In genomic region chr11:97627556-97628302, GRCm38 (mm10) we compare ENCODE assay signal across 8 mouse cellular contexts. TPM values are rescaled to one million over a fixed set of nuclear protein-coding genes. Genes with fewer than 3 reads are reported as not detected.
DNase-seq lines count a peak whose midpoint lies in the region; ATAC-seq lines count a peak whose summit lies in the region.

No protein-coding gene starts in this region.

- H3K9ac ChIP-seq in heart, embryonic 11.5 days (ENCODE audit: low read depth, low read length): no peak overlapping the region
- H3K9ac ChIP-seq in hindbrain, embryonic 16.5 days (ENCODE audit: low read depth, low read length): no peak overlapping the region
- H3K9ac ChIP-seq in midbrain, embryonic 16.5 days (ENCODE audit: low read depth, low read length): no peak overlapping the region

- peak overlapping the region; percentile 69 for H3K4me3 ChIP-seq in heart, embryonic 11.5 days (ENCODE audit: low read depth, low read length)
- H3K4me3 ChIP-seq in embryonic facial prominence, embryonic 10.5 days: peak overlapping the region; percentile 86
- H3K4me3 ChIP-seq in hindbrain, embryonic 16.5 days (ENCODE audit: low read length): peak overlapping the region; percentile 60; the same call in 1 of the 2 replicates
- peak overlapping the region; percentile 74 for H3K4me3 ChIP-seq in midbrain, embryonic 16.5 days (ENCODE audit: low read depth, low read length)

- H3K9me3 ChIP-seq in heart, embryonic 11.5 days (replicated peaks; ENCODE audit: control insufficient read depth, low read length): no peaks in the 10 kb centered on the region
- H3K9me3 ChIP-seq in embryonic facial prominence, embryonic 10.5 days: no peaks in the 10 kb centered on the region
- H3K9me3 ChIP-seq in hindbrain, embryonic 16.5 days (ENCODE audit: control insufficient read depth, low read length): no peaks in the 10 kb centered on the region
- no peaks in the 10 kb centered on the region for H3K9me3 ChIP-seq in midbrain, embryonic 16.5 days (replicated peaks; ENCODE audit: control insufficient read depth, low read length, poor library complexity, severe bottlenecking)

- H3K36me3 ChIP-seq in heart, embryonic 11.5 days (ENCODE audit: control insufficient read depth, insufficient read depth, low read length): no peaks in the 10 kb centered on the region
- no peaks in the 10 kb centered on the region for H3K36me3 ChIP-seq in embryonic facial prominence, embryonic 10.5 days (replicated peaks)
- no peaks in the 10 kb centered on the region for H3K36me3 ChIP-seq in hindbrain, embryonic 16.5 days (ENCODE audit: control insufficient read depth, insufficient read depth, low read length)
- H3K36me3 ChIP-seq in midbrain, embryonic 16.5 days (ENCODE audit: control insufficient read depth, insufficient read depth, low read length): no peaks in the 10 kb centered on the region

- peaks cover 9% of the 10 kb centered on the region; the same call in 1 of the 2 replicates for H3K4me1 ChIP-seq in heart, embryonic 11.5 days (ENCODE audit: control insufficient read depth, insufficient read depth, low read length)
- H3K4me1 ChIP-seq in embryonic facial prominence, embryonic 10.5 days: peaks cover 58% of the 10 kb centered on the region
- peaks cover 24% of the 10 kb centered on the region for H3K4me1 ChIP-seq in hindbrain, embryonic 16.5 days (ENCODE audit: control insufficient read depth, insufficient read depth, low read depth, low read length)
- H3K4me1 ChIP-seq in midbrain, embryonic 16.5 days (ENCODE audit: control insufficient read depth, insufficient read depth, low read length): peaks cover 18% of the 10 kb centered on the region

- no peak for ATAC-seq in heart, embryonic 11.5 days (replicated peaks; ENCODE audit: insufficient number of reproducible peaks, low FRiP score, low TSS enrichment)
- ATAC-seq in hindbrain, embryonic 16.5 days: no peak
- ATAC-seq in midbrain, embryonic 16.5 days: no peak

- H3K27me3 ChIP-seq in heart, embryonic 11.5 days (ENCODE audit: control insufficient read depth, insufficient read depth, low read length): peaks cover 80% of the 10 kb centered on the region
- H3K27me3 ChIP-seq in embryonic facial prominence, embryonic 10.5 days (replicated peaks; ENCODE audit: low read depth, poor library complexity, severe bottlenecking): peaks cover 89% of the 10 kb centered on the region
- peaks cover 55% of the 10 kb centered on the region for H3K27me3 ChIP-seq in hindbrain, embryonic 16.5 days (replicated peaks; ENCODE audit: control insufficient read depth, insufficient read depth, low read length)
- H3K27me3 ChIP-seq in midbrain, embryonic 16.5 days (ENCODE audit: control insufficient read depth, insufficient read depth, low read depth, low read length): peaks cover 67% of the 10 kb centered on the region

- intact Hi-C loops in heart, postnatal 10 days (cut with DNase I): no loop called here

- H3K27ac ChIP-seq in heart, embryonic 11.5 days (ENCODE audit: low read depth, low read length): no peak overlapping the region
- H3K27ac ChIP-seq in embryonic facial prominence, embryonic 10.5 days (replicated peaks): peak overlapping the region; percentile 93; the same call in 1 of the 2 replicates
- H3K27ac ChIP-seq in hindbrain, embryonic 16.5 days (ENCODE audit: low read depth, low read length): no peak overlapping the region
- H3K27ac ChIP-seq in midbrain, embryonic 16.5 days (ENCODE audit: low read length): no peak overlapping the region

- H3K4me2 ChIP-seq in heart, embryonic 11.5 days: peak overlapping the region; percentile 95
- peak overlapping the region; percentile 66 for H3K4me2 ChIP-seq in hindbrain, embryonic 16.5 days (ENCODE audit: low read length)
- H3K4me2 ChIP-seq in midbrain, embryonic 16.5 days (ENCODE audit: low read length): peak overlapping the region; percentile 17; the same call in 1 of the 2 replicates

- DNase-seq in heart, postnatal 10 days: no peak
- no peak for DNase-seq in embryonic facial prominence, embryonic 10.5 days (ENCODE audit: low spot score)
- no peak for DNase-seq in layer of hippocampus, postnatal 10 days (ENCODE audit: low spot score in 2 of 2)
- no peak for DNase-seq in frontal cortex, postnatal 36 days (ENCODE audit: low spot score in 2 of 2)
- DNase-seq in spleen, postnatal 4 days (ENCODE audit: low spot score in 2 of 2): no peak

- 1% methylated on average over 30 of the region's 30 CpGs for WGBS in heart, embryonic 11.5 days (ENCODE audit: insufficient replicate concordance)
- under 1% methylated on average over 30 of the region's 30 CpGs for WGBS in embryonic facial prominence, embryonic 10.5 days
- WGBS in hindbrain, embryonic 16.5 days: 2% methylated on average over 30 of the region's 30 CpGs
- under 1% methylated on average over 30 of the region's 30 CpGs for WGBS in midbrain, embryonic 16.5 days

RNA-seq across cellular contexts. Expression of gene Epop, which starts 1.8 kb away (rescaled TPM):
- 1.4 and 1.5 TPM in 2 replicates for polyA plus RNA-seq in heart, embryonic 11.5 days (2014; fragmentation: Nextera tagmentation; extraction: Ambion mirVana)
- total RNA-seq in heart, postnatal 10 days (2021): 1 to 10 TPM in 1 of 2 experiments, under 1 TPM in 1; 0.57 to 1.0 TPM
- 13.0 and 14.4 TPM in 2 replicates for polyA plus RNA-seq in embryonic facial prominence, embryonic 10.5 days (2016; fragmentation: Nextera tagmentation; extraction: Ambion mirVana)
- 1.2 and 1.4 TPM in 2 replicates for polyA plus RNA-seq in hindbrain, embryonic 16.5 days (2015; fragmentation: Nextera tagmentation; extraction: Ambion mirVana)
- 1.2 and 1.3 TPM in 2 replicates for polyA plus RNA-seq in midbrain, embryonic 16.5 days (2015; fragmentation: Nextera tagmentation; extraction: Ambion mirVana)
- 1 to 10 TPM; 7.4 to 9.8 TPM for total RNA-seq in layer of hippocampus, postnatal 10 days (2021)

RNA-seq across cellular contexts. Expression of gene Mllt6, which starts 35.5 kb away (rescaled TPM):
- 2.9 and 3.3 TPM in 2 replicates for polyA plus RNA-seq in heart, embryonic 11.5 days (2014; fragmentation: Nextera tagmentation; extraction: Ambion mirVana)
- 10 to 100 TPM; 55.8 to 61.7 TPM for total RNA-seq in heart, postnatal 10 days (2021)
- 2.1 and 2.2 TPM in 2 replicates for polyA plus RNA-seq in embryonic facial prominence, embryonic 10.5 days (2016; fragmentation: Nextera tagmentation; extraction: Ambion mirVana)
- 3.1 and 3.3 TPM in 2 replicates for polyA plus RNA-seq in hindbrain, embryonic 16.5 days (2015; fragmentation: Nextera tagmentation; extraction: Ambion mirVana)
- 3.3 and 3.5 TPM in 2 replicates for polyA plus RNA-seq in midbrain, embryonic 16.5 days (2015; fragmentation: Nextera tagmentation; extraction: Ambion mirVana)
- 10 to 100 TPM; 50.5 to 55.5 TPM for total RNA-seq in layer of hippocampus, postnatal 10 days (2021)

RNA-seq across cellular contexts. Expression of gene Srcin1, which starts 51.7 kb away (rescaled TPM):
- 0.06 and 0.23 TPM in 2 replicates for polyA plus RNA-seq in heart, embryonic 11.5 days (2014; fragmentation: Nextera tagmentation; extraction: Ambion mirVana)
- total RNA-seq in heart, postnatal 10 days (2021): under 1 TPM; 0.19 to 0.20 TPM
- 0.72 and 0.80 TPM in 2 replicates for polyA plus RNA-seq in embryonic facial prominence, embryonic 10.5 days (2016; fragmentation: Nextera tagmentation; extraction: Ambion mirVana)
- 8.0 and 8.9 TPM in 2 replicates for polyA plus RNA-seq in hindbrain, embryonic 16.5 days (2015; fragmentation: Nextera tagmentation; extraction: Ambion mirVana)
- 9.2 and 10.4 TPM in 2 replicates for polyA plus RNA-seq in midbrain, embryonic 16.5 days (2015; fragmentation: Nextera tagmentation; extraction: Ambion mirVana)
- 100 to 1,000 TPM; 271 to 286 TPM for total RNA-seq in layer of hippocampus, postnatal 10 days (2021)

RNA-seq across cellular contexts. Expression of gene Cisd3, which starts 57.9 kb away (rescaled TPM):
- 45.8 and 52.3 TPM in 2 replicates for polyA plus RNA-seq in heart, embryonic 11.5 days (2014; fragmentation: Nextera tagmentation; extraction: Ambion mirVana)
- 100 to 1,000 TPM; 120 TPM for total RNA-seq in heart, postnatal 10 days (2021)
- 18.2 and 20.0 TPM in 2 replicates for polyA plus RNA-seq in embryonic facial prominence, embryonic 10.5 days (2016; fragmentation: Nextera tagmentation; extraction: Ambion mirVana)
- 37.2 and 42.4 TPM in 2 replicates for polyA plus RNA-seq in hindbrain, embryonic 16.5 days (2015; fragmentation: Nextera tagmentation; extraction: Ambion mirVana)
- 24.4 and 29.8 TPM in 2 replicates for polyA plus RNA-seq in midbrain, embryonic 16.5 days (2015; fragmentation: Nextera tagmentation; extraction: Ambion mirVana)
- 10 to 100 TPM; 34.3 to 40.1 TPM for total RNA-seq in layer of hippocampus, postnatal 10 days (2021)

Comparison
In these comparisons a context has a peak if more than half of its experiments do, and no peak if none do; other contexts are left out.
1. H3K4me2 ChIP-seq: peak in every context shown above with its lines; median percentile 95 in heart, embryonic 11.5 days; 66 in hindbrain, embryonic 16.5 days; 17 in midbrain, embryonic 16.5 days.